Mouse (Mus musculus) G1E (cell line): Measurements from ENCODE around the gene Sorbs1. TPM values are rescaled to one million over a fixed set of nuclear protein-coding genes. Genes with fewer than 3 reads are reported as not detected.

Source experiments
- ATAC-seq: 2 replicates; pipeline ENCODE4 v1.8.0; 2016; ENCODE audit warnings: mild to moderate bottlenecking; ENCODE audit not compliant: insufficient number of reproducible peaks, poor library complexity, low FRiP score, severe bottlenecking; ENCODE audit errors: extremely low read depth
- DNase-seq: peaks from one replicate; pipeline ENCODE4 v3.0.0; 2012; ENCODE audit warnings: low spot score
- H3K27me3 ChIP-seq: 2 replicates; pipeline ENCODE4 v1.6.1; 2012; ENCODE audit warnings: mild to moderate bottlenecking, low read length, inconsistent platforms; ENCODE audit not compliant: insufficient read depth
- H3K36me3 ChIP-seq: replicated peaks from 2 replicates; pipeline ENCODE3; 2012; ENCODE audit warnings: mild to moderate bottlenecking, inconsistent platforms
- H3K4me1 ChIP-seq: 2 replicates; pipeline ENCODE4 v1.6.1; 2012; ENCODE audit warnings: low read depth, low read length, inconsistent platforms, mixed read lengths; ENCODE audit not compliant: insufficient read depth
- H3K4me3 ChIP-seq: 2 replicates; pipeline ENCODE4 v1.5.1; 2012; ENCODE audit warnings: low read depth, mild to moderate bottlenecking, inconsistent platforms, low read length, moderate library complexity, mixed read lengths
- H3K9me3 ChIP-seq: replicated peaks from 2 replicates; pipeline ENCODE4 v1.6.1; 2012; ENCODE audit warnings: inconsistent platforms
- CTCF ChIP-seq: IDR thresholded peaks from 2 replicates; pipeline ENCODE4 v1.5.1; 2012; ENCODE audit warnings: low read depth, low read length, inconsistent platforms, mixed read lengths
- GATA1 ChIP-seq: IDR thresholded peaks from 2 replicates; pipeline ENCODE4 v1.6.1; 2012; ENCODE audit warnings: borderline replicate concordance, low read length, inconsistent platforms, mixed read lengths
- GATA2 ChIP-seq: IDR thresholded peaks from 2 replicates; pipeline ENCODE4 v1.6.1; 2012; ENCODE audit warnings: low read depth, low read length, inconsistent platforms, borderline replicate concordance
- POLR2AphosphoS5 ChIP-seq: IDR thresholded peaks from 2 replicates; pipeline ENCODE4 v1.6.1; 2012; ENCODE audit warnings: low read depth, low read length, inconsistent platforms; ENCODE audit not compliant: insufficient replicate concordance
- TAL1 ChIP-seq: conservative IDR thresholded peaks from 2 replicates; pipeline ENCODE4 v1.6.1; 2012; ENCODE audit warnings: low read depth, low read length, inconsistent platforms, mixed read lengths
- polyA plus RNA-seq: library from polyadenylated mRNA; stranded (reverse); fragments of >175 nt; gene quantifications from 2 replicates; pipeline ENCODE4 v1.2.3, GENCODE M21; 2012
- total RNA-seq, 2 experiments: library from RNA; stranded (forward) in 1 of 2; stranded (reverse) in 1 of 2; fragments of 200-1000 nt in 1 of 2; fragments of >200 nt in 1 of 2; fragmentation: Nextera tagmentation in 1 of 2; gene quantifications; 2 replicates each; pipeline ENCODE4 v1.2.3; 2014 to 2017

Sorbs1 gene
- total and polyA plus RNA-seq, 3 experiments = 9.2 to 64.2 (median 19.2) TPM

- Histone ChIP-seq H3K36me3 (peaks cover 95% of the 10 kb centered on the region), H3K4me1 (peaks cover 25% of the 10 kb centered on the region), H3K9me3 (peaks cover 3% of the 10 kb centered on the region; the same call in 1 of the 2 replicates), H3K4me3 (no peak overlapping the region), H3K27me3 (no peaks in the 10 kb centered on the region)
- TF ChIP-seq GATA2 (no peak), TAL1 (peak; percentile 40; the same call in 1 of the 2 replicates)
- DNase-seq (no peak), ATAC-seq (peak; percentile 28)
Measured at GRCm38 (mm10) chr19:40553014-40553789, 39.6 kb upstream of the Sorbs1 start.

- H3K36me3 ChIP-seq = peaks cover 59% of the 10 kb centered on the region
- H3K4me3 ChIP-seq = no peak overlapping the region
- ATAC-seq (no peak), DNase-seq (no peak)
- TF ChIP-seq GATA1 (no peak), TAL1 (no peak), CTCF (no peak), POLR2AphosphoS5 (no peak), GATA2 (no peak)
- peaks cover 17% of the 10 kb centered on the region for H3K4me1 ChIP-seq
- H3K27me3 ChIP-seq = no peaks in the 10 kb centered on the region
- no peaks in the 10 kb centered on the region for H3K9me3 ChIP-seq
Measured at GRCm38 (mm10) chr19:40549516-40550135, 36.0 kb upstream of the Sorbs1 start.

- no peaks in the 10 kb centered on the region for H3K27me3 ChIP-seq
- ATAC-seq (no peak), DNase-seq (no peak)
- TF ChIP-seq GATA1 = no peak
- no peak for TF ChIP-seq GATA2
- no peak for TF ChIP-seq CTCF
- no peak for TF ChIP-seq TAL1
- no peak for TF ChIP-seq POLR2AphosphoS5
- no peak overlapping the region for H3K4me3 ChIP-seq
- H3K9me3 ChIP-seq = no peaks in the 10 kb centered on the region
- peaks cover 52% of the 10 kb centered on the region for H3K36me3 ChIP-seq
- peaks cover 13% of the 10 kb centered on the region; the same call in 1 of the 2 replicates for H3K4me1 ChIP-seq
Measured at GRCm38 (mm10) chr19:40548796-40549515, 35.4 kb upstream of the Sorbs1 start.

GRCm38 (mm10) chr19:40548386-40548785 lies 34.8 kb upstream of the Sorbs1 start:
- no peak for ATAC-seq
- DNase-seq = no peak
- H3K4me3 ChIP-seq = no peak overlapping the region
- peaks cover 47% of the 10 kb centered on the region for H3K36me3 ChIP-seq
- TF ChIP-seq POLR2AphosphoS5 (no peak), GATA1 (no peak), TAL1 (no peak), GATA2 (no peak), CTCF (no peak)
- no peaks in the 10 kb centered on the region for H3K27me3 ChIP-seq
- H3K4me1 ChIP-seq = peaks cover 8% of the 10 kb centered on the region; the same call in 1 of the 2 replicates
- H3K9me3 ChIP-seq = no peaks in the 10 kb centered on the region

- Histone ChIP-seq H3K27me3 (no peaks in the 10 kb centered on the region; the same call in 1 of the 2 replicates), H3K4me1 (no peaks in the 10 kb centered on the region), H3K9me3 (no peaks in the 10 kb centered on the region), H3K4me3 (no peak overlapping the region), H3K36me3 (peaks cover 11% of the 10 kb centered on the region)
- ATAC-seq (no peak), DNase-seq (peak; percentile 40)
- TF ChIP-seq POLR2AphosphoS5 (no peak), GATA2 (no peak), CTCF (peak; percentile 54), GATA1 (no peak), TAL1 (no peak)
Measured at GRCm38 (mm10) chr19:40544856-40545255, 31.3 kb upstream of the Sorbs1 start.

- H3K4me1 ChIP-seq = no peaks in the 10 kb centered on the region
- H3K27me3 ChIP-seq = peaks cover 4% of the 10 kb centered on the region; the same call in 1 of the 2 replicates
- no peaks in the 10 kb centered on the region for H3K9me3 ChIP-seq
- no peak for DNase-seq
- no peaks in the 10 kb centered on the region for H3K36me3 ChIP-seq
- TF ChIP-seq TAL1 (no peak), GATA2 (no peak), CTCF (no peak), POLR2AphosphoS5 (no peak), GATA1 (no peak)
- no peak for ATAC-seq
- no peak overlapping the region for H3K4me3 ChIP-seq
Measured at GRCm38 (mm10) chr19:40542776-40543175, 29.2 kb upstream of the Sorbs1 start.
